Mouse (Mus musculus) heart, postnatal 25 days (tissue): ENCODE data around the gene Tll1. TPM values are rescaled to one million over a fixed set of nuclear protein-coding genes. Genes with fewer than 3 reads are reported as not detected.

ENCODE experiments used
- DNase-seq: peaks from one replicate; pipeline ENCODE4 v3.0.0; 2022; ENCODE audit warnings: low spot score
- intact Hi-C: fragments of 180-260 bp; cut with DNase I; formaldehyde crosslinking; loops from one replicate; pipeline ENCODE4 v1.15.1; 2025
- total RNA-seq, 2 experiments: library from RNA; stranded (reverse); gene quantifications; 2 replicates each; pipeline ENCODE4 v1.2.3; 2021

Gene Tll1
- 1 to 10 TPM; 1.5 to 1.6 TPM for total RNA-seq

DNA sequence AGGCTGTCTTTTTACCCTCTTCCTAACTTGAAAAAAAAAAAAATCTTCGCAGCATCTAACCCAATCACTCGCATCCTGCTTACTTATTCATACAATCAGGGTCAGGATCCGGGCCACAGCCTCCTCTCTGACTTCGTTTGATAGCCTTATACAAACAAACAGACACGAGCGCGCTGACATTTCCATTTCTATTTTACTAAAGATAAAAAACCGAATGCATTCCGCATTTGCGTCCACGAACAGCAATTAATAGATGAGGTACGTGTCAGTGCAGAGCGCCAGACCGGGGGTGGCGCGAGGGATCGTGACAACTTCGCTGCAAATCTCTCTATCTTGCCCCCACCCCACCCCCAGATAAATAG, at the start of gene Tll1:
TSS of gene Tll1 (minus strand) at position 248 of the 362 bp plus-strand sequence.
- intact Hi-C loops = loop anchor here (5.0 kb wide), 1 partner anchor 184 kb away; no protein-coding TSS in a partner anchor
- no peak for DNase-seq

GRCm38 (mm10) chr8:64238645-64239044, 32.6 kb upstream of the Tll1 start:
- no peak for DNase-seq
- intact Hi-C loops = no loop called here

- intact Hi-C loops = no loop called here
- DNase-seq = no peak
Observed at GRCm38 (mm10) chr8:64221600-64221999, 15.5 kb upstream of the Tll1 start.

DNA sequence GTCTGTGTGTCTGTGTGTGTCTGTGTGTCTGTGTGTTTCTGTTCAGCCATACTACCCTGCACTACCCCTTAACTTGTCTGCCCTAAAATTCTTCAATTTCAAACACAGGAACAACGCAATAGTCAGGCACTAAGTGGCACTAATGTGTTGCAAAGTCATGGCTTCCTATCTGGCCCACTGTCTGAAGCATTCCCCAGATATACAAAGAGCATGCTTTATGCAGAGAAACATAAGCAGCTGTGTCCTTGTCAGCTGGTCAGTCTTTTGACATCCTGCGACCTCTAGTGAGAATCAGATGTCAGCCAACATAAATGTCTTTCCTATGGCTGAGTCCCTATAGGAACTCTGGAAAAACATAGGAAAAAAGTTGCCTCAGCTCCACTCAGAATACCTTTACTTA, 11.6 kb upstream of the Tll1 start:
- intact Hi-C loops = no loop called here

DNA sequence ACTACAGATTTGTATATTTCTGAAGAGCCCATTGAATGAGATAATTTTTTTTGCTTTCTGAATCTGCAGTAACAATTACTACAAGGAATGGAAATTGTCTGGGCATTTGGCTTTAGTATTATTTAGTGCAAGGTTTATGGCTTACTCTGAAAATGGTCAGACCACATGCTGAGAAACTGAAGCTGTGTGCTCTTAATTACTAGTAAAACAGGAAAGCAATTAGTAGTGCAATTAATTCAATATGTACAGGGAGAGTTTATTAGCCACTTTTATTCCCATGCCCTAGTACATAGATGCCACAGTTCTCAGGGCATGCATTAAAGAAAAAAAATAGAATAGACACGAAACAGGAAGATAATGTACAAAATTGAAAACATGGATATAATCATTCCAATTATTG, 10.2 kb upstream of the Tll1 start:
- intact Hi-C loops = no loop called here
- no peak for DNase-seq

More for the DNA sequence above, 11.6 kb upstream of the Tll1 start:
- no peak for DNase-seq

GRCm38 (mm10) chr8:64215374-64215773, 9.3 kb upstream of the Tll1 start:
- no peak for DNase-seq
- intact Hi-C loops = no loop called here

DNA sequence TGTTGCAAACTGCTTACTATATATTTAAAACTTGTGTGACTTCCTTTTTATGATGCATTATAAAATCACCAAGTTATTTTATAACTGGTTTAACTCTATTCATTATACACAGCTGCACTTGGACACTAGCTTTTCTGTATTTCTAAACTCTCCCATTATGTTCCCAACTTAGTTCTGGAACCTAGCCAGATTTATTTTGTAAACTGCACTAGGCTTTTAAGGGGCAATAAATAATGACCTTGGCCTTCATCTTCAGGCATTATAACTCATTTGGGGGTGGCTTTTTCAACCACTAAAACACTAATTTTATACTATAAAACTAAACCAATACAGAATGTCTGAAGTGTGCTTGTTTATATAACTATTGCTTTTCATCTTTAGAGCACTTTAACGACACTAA, 8.8 kb upstream of the Tll1 start:
- intact Hi-C loops = no loop called here
- DNase-seq = no peak

DNA sequence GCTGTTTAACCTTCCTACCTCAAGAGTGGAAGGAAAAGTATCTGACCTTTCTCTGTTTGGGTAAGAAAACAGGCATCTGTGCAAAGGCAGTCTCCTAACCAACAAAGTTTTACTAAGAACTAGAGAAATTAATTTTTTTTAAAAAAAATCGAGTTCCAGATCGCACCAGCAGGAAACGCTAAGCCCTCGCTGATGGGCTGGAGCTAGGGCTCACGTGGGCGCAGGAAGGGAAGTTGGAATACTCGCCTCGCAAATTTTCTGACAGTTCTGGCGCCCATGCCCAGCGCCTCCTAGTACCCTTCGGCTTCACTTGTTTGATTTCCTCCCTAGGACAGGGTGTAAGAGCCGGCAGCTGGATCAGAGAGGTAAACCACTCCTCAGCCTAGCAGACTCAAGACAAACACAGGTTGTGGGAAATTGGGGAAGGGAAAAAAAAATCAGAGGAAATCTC, 365 bp upstream of the Tll1 start:
- intact Hi-C loops = loop anchor here (5.0 kb wide), 1 partner anchor 184 kb away; no protein-coding TSS in a partner anchor
- no peak for DNase-seq

DNA sequence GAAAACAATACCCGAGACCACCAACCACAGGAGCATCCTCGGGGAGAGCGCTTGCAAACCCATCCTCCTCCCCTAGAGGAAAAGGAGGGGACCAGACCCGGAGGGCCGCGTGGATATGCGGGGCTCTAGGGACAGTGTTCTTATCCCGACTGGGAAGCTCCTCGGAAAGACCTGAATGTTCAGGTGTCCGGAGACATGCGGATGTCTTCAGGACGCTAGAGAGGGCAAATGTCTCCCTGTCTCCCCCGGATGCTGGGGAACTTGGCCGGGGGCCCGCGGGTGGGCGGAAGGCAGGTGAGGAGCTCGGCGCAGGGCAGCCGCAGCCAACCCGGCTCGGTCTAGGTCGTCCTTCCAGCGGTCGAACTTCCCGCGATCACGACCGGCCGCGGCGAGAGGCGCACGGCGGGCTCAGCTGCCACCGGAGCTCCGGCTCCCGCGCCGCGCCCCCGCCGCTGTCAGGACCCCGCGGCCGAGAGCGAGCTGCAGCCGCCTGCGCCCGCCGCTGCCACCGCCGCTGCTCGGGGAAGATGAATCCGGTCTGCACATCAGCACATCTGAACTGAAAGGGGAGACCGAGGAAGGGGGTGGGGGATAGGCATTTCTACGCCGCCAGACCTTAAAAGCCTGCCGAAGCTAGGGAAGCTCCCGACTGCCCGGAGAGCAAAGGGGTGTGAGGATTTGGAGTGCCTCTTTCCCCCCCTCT, 599 bp downstream of the Tll1 start:
- peak; percentile 3 for DNase-seq
- intact Hi-C loops = loop anchor here (5.0 kb wide), 1 partner anchor 183 kb away; no protein-coding TSS in a partner anchor

DNA sequence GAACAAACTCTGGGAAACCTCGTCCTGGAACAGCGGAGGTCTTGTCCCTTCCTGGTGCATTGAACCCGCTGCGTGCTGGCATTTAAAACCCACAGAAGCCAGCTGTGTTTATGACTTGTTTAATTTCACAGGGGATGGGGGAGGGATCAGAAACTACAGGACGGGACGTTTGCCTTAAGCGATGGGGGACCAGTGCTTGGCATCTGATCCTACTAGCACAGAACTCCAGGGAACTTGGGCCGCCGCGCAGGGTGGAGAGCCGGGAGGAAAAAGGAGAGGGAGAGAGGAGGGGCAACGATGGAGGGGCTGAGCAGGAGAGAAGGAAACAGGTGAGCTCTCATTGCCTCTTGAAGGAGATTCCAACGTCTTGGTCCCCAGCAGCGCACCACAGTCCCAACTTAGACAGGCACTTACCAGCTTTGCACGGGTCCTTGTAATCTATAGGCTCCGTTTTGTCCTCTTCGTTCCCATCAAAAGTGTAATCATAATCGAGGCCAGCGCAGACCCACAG, 1.2 kb downstream of the Tll1 start:
- intact Hi-C loops = loop anchor here (5.0 kb wide), 2 partner anchors 183 to 342 kb away; no protein-coding TSS in a partner anchor
- DNase-seq = no peak

GRCm38 (mm10) chr8:64204167-64204566, 1.9 kb downstream of the Tll1 start:
- intact Hi-C loops = loop anchor here (5.0 kb wide), 1 partner anchor 343 kb away; no protein-coding TSS in a partner anchor
- peak; percentile 25 for DNase-seq

DNA sequence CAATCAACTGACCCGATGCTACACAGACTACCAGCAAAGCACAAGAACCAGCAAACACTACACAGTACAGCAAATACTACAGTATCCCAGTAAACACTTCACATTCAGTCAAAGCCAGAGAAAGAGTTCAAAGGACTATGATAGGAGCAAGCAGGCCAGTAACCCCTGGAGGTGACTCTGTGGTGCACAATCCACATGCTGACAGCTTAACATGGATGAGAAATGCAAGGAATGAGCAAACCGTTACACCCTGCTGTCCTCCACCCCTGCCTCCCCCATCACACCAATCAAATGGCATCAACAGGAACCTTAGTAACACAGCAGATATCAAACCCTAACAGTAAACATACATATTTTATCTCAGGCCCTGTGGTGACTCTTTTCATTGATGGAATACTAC, 7.7 kb downstream of the Tll1 start:
- no peak for DNase-seq
- intact Hi-C loops = no loop called here

GRCm38 (mm10) chr8:64193421-64193820, 12.7 kb downstream of the Tll1 start:
- intact Hi-C loops = no loop called here
- no peak for DNase-seq

DNA sequence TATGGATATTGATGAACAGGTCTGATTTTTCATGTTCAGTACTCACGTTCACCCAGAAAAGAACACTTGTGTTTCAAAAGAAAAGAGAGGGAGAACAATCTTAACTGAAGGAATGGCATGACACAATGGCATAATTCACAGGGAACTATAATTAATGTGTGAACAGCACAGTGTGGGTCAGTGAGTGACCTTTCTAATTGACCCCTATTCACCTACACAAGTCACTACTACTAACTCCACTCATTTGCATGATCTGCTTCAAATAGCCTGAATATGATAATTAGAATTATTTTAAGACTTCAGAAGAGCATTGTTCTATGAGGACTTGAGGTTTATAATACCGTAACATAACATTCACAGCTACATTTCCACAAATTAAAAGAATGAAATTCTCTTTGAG, 18.2 kb downstream of the Tll1 start:
- intact Hi-C loops = no loop called here
- no peak for DNase-seq

DNA sequence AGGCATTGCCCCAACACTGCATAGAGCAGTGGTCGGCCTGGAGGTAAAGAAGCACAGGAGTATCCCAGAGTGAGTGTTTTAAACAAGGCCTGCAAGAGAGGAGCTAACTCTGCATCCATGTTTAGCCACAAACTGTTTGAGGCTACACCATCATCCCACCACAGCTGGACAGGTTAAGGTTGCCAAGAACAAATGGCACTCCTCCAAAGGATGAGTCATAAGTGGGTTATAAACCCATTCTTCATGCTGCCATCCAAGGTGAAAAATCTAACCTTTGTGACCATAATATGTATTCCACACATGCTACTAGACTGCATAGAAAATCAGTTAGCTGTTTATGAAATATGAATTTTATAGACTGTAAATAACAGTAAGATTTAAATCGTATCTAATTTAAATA, 29.1 kb downstream of the Tll1 start:
- intact Hi-C loops = no loop called here
- DNase-seq = no peak

DNA sequence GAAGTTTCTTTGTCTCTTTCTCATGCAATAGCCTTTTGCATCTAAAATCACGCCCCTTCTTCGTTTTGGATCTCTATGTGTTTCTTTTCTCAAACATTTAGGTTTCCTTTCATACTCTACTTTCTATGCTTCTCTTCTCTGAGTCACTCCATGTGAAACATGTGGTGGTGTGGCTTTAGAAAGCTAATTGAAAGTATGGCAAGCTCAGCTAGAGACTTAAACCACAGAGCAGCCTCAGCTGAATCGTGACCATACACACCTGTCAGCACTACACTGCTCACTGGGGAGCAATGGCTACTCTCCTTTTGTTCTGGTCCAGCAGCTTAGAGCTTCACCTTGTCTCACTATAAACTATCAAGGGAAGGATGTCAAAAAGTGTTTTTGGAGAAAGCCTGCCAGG, 31.2 kb downstream of the Tll1 start:
- DNase-seq = no peak
- intact Hi-C loops = no loop called here

DNA sequence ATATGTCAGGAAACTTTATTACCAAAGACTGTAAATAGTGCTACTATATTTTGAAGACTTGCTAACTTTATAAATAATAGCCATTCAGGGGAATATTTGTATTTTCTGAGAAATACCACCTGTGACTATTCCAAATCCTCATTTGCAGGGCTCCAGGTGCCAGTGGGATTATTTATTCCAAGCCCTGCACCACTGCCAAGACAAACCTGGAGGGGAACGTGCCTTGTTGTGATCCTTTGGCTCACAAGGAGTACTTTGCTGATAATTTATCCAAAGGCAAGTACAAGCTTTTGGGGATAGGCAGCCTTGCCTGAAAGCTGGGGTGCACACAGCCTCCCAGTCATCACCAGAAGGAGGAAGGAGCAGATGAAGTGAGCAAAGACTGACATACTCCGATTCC, 32.3 kb downstream of the Tll1 start:
- intact Hi-C loops = no loop called here
- no peak for DNase-seq

DNA sequence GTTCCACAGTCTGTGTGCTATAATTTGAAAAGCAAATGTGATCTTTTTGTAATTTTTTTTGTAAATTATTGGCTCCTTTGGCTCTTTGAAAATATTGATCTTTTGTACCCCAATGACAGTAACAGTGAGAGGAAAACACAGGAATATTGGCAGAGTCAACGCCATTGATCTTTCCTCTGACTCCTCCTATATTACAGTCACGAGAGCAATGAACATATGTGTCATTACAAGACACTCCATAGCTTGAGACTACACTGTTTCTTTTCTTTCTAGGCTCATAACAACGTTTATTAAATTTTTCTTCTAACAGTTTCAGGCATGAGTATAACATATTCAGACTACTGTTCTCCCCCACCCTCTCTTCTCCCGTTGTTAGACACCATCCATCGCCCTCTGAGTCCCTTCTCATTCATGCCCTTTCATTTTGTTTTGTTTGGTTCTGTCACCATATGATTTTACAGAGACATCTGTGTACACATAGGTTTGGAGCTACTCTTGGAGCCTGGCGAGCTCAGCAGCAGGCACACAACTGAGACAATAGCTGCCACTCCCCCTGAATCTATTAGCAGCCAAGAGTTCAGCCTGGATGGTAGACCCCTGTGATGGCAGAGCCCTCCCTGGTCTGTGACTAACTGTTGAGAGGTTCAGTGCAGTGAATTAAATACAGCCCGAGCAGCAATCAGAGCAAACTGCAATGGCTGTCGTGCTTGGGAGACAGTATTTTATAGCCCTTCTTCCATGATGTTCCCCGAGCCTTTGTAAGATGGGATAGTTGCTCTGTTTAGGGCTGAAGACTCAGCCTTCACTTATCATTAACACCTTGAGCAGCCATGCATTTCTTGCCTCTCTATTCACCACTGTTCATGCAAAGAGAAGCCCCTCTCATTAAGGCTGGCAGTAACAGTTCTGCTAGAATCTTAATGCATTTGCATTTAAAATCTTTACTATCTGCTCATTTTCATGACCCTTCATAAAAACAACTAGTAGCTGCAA, 52.9 kb downstream of the Tll1 start:
- DNase-seq = no peak
- intact Hi-C loops = no loop called here

GRCm38 (mm10) chr8:64152216-64152804, 53.8 kb downstream of the Tll1 start:
- intact Hi-C loops = no loop called here
- DNase-seq = no peak

GRCm38 (mm10) chr8:64136593-64136992, 69.5 kb downstream of the Tll1 start:
- DNase-seq = no peak
- intact Hi-C loops = no loop called here
